Mouse (Mus musculus) brain, embryonic 14.5 days (tissue): ENCODE results near the gene Ube2e1.

Source experiments
- CTCF ChIP-seq: fragments of 200-500 bp; IDR thresholded peaks from 2 replicates; pipeline ENCODE4 v1.5.1; 2012; ENCODE audit warnings: inconsistent platforms, mild to moderate bottlenecking, moderate library complexity, borderline replicate concordance; ENCODE audit not compliant: insufficient read depth, insufficient read length; ENCODE audit errors: extremely low read depth
- POLR2A ChIP-seq: fragments of 200-500 bp; IDR thresholded peaks from 2 replicates; pipeline ENCODE4 v1.6.1; 2012; ENCODE audit warnings: mild to moderate bottlenecking, inconsistent platforms, borderline replicate concordance; ENCODE audit not compliant: poor library complexity, insufficient read depth, insufficient read length, severe bottlenecking; ENCODE audit errors: extremely low read depth

GRCm38 (mm10) chr14:18364321-18364720 lies 32.7 kb upstream of the Ube2e1 start:
- TF ChIP-seq CTCF, result no peak
- no peak for TF ChIP-seq POLR2A
